13 mouse cellular contexts compared by ENCODE assay signal in the genomic region with DNA sequence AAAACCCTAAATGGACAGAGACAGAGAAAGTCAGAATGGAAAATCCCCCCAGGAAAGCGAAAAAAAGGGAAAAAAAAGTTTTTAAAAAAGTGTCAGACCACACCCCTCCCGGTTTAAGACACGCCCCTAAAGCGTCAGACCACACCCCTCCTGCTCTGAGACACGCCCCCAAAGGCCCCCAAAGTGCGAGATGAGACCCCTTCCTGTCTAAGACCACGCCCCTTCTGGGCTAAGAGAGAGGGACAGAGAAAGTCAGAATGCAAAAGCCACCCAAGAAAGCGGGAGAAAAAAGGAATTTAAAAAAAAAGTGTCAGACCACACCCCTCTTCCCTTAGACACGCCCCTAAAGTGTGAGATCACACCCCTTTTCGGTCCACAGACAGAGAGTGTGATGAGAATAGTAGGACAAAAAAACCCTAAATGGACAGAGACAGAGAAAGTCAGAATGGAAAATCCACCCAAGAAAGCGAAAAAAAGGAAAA. TPM values are rescaled to one million over a fixed set of nuclear protein-coding genes. Genes with fewer than 3 reads are reported as not detected.
A peak's percentile ranks its signal among the peaks of the same experiment; 100 is the strongest.
DNase-seq lines count a peak whose midpoint lies in the region; ATAC-seq and TF ChIP-seq lines count a peak whose summit lies in the region.
"Not testable (repeated sequence)": the region's sequence is repeated elsewhere in the genome, so short reads cannot be mapped to it uniquely, and the experiment has no call there.
"Had no signal": no experiment of that assay in that cellular context is flagged by ENCODE, and none has a peak within 500 bp of the region (broad histone marks: within the 10 kb centered on the region; RNA-seq: fewer than 3 reads in every experiment).

No protein-coding gene starts in this region.

- WGBS in heart, embryonic 10.5 days, result 49% methylated on average over 11 of the region's 11 CpGs

- ATAC-seq in erythroblast, adult 5-6 weeks (replicated peaks; ENCODE audit: low FRiP score, poor library complexity, severe bottlenecking), result peak; percentile 32

- not testable (repeated sequence) for H3K9ac ChIP-seq in ES-Bruce4 (ENCODE audit: low read depth, poor library complexity, severe bottlenecking)

- H3K27ac ChIP-seq in ES-Bruce4 (ENCODE audit: insufficient read depth, low read length), result peak overlapping the region; percentile 14
- not testable (repeated sequence) for H3K27ac ChIP-seq in heart, embryonic 10.5 days

- not testable (repeated sequence) for H3K4me3 ChIP-seq in ES-Bruce4 (ENCODE audit: low read depth, low read length); heart, embryonic 10.5 days

- DNase-seq in cerebellum, adult 11 months, result peak; percentile 37
- DNase-seq in heart, embryonic 10.5 days (ENCODE audit: low spot score), result peak; percentile 82
- DNase-seq in kidney, postnatal 25 days, result peak; percentile 24 to 73
- peak; percentile 52 to 57 for DNase-seq in lung, adult 18-20 months
- DNase-seq in retina, postnatal 1 day, result peak; percentile 79
- peak; percentile 36 for DNase-seq in thymus, postnatal 0 days (ENCODE audit: low spot score)

- TF ChIP-seq EP300 in ES-Bruce4 (IDR thresholded peaks at IDR 0.05; ENCODE audit: insufficient read depth, low read depth, low read length), result not testable (repeated sequence)

- TF ChIP-seq POLR2A in ES-Bruce4 (IDR thresholded peaks at IDR 0.05; ENCODE audit: insufficient read depth, low read length), result not testable (repeated sequence)

- H3K4me1 ChIP-seq in ES-Bruce4 (ENCODE audit: control insufficient read depth, insufficient read depth, low read length); heart, embryonic 10.5 days: not testable (repeated sequence)

- peaks cover 88% of the 10 kb centered on the region for H3K9me3 ChIP-seq in ES-Bruce4 (replicated peaks; ENCODE audit: control insufficient read depth, insufficient read depth, low read length, poor library complexity, severe bottlenecking)
- peaks cover 46% of the 10 kb centered on the region for H3K9me3 ChIP-seq in heart, embryonic 10.5 days

- not testable (repeated sequence) for H3K27me3 ChIP-seq in ES-Bruce4 (ENCODE audit: control insufficient read depth, insufficient read depth, low read length, poor library complexity, severe bottlenecking); heart, embryonic 10.5 days (ENCODE audit: insufficient read depth, poor library complexity, severe bottlenecking)

- H3K36me3 ChIP-seq in ES-Bruce4 (ENCODE audit: control insufficient read depth, insufficient read depth, low read length, poor library complexity, severe bottlenecking), result peaks cover 53% of the 10 kb centered on the region
- peaks cover 45% of the 10 kb centered on the region for H3K36me3 ChIP-seq in heart, embryonic 10.5 days

- not testable (repeated sequence) for TF ChIP-seq CTCF in ES-Bruce4 (IDR thresholded peaks at IDR 0.05; ENCODE audit: low read depth, low read length)

RNA-seq across cellular contexts. Expression of a gene that starts 15.0 kb away (rescaled TPM):
- not detected in 2 replicates for polyA plus RNA-seq in ES-Bruce4 (2011; ENCODE audit: insufficient read depth, insufficient read length, low read depth, missing spikeins)
- not detected in 2 replicates for total RNA-seq in erythroblast, adult 5-6 weeks (2015; ENCODE audit: low replicate concordance)
- total RNA-seq in erythroblast, adult 5-6 weeks (2017; ENCODE audit: low replicate concordance), result not detected in 2 replicates
- not detected in 2 replicates for polyA plus RNA-seq in heart, embryonic 10.5 days (2016; fragmentation: Nextera tagmentation; extraction: Ambion mirVana)
- not detected in 2 replicates for polyA plus RNA-seq in thymus, postnatal 0 days (2015; fragmentation: Nextera tagmentation; extraction: Ambion mirVana)
- total RNA-seq: gastrocnemius, postnatal 25 days; left cerebral cortex, postnatal 10 days had no signal
- polyA plus RNA-seq: intestine, embryonic 16.5 days; midbrain, embryonic 16.5 days; Patski had no signal

RNA-seq across cellular contexts. Expression of a gene that starts 45.0 kb away (rescaled TPM):
- polyA plus RNA-seq in ES-Bruce4 (2011; ENCODE audit: insufficient read depth, insufficient read length, low read depth, missing spikeins), result not detected in 2 replicates
- not detected in 2 replicates for total RNA-seq in erythroblast, adult 5-6 weeks (2015; ENCODE audit: low replicate concordance)
- not detected in 2 replicates for total RNA-seq in erythroblast, adult 5-6 weeks (2017; ENCODE audit: low replicate concordance)
- polyA plus RNA-seq in heart, embryonic 10.5 days (2016; fragmentation: Nextera tagmentation; extraction: Ambion mirVana), result not detected in 2 replicates
- polyA plus RNA-seq in thymus, postnatal 0 days (2015; fragmentation: Nextera tagmentation; extraction: Ambion mirVana), result not detected in 2 replicates
- total RNA-seq: gastrocnemius, postnatal 25 days; left cerebral cortex, postnatal 10 days had no signal
- polyA plus RNA-seq: intestine, embryonic 16.5 days; midbrain, embryonic 16.5 days; Patski had no signal
